Mouse (Mus musculus) cerebellum, adult 8-10 months (tissue): ENCODE measurements around the gene St3gal2.
"Not testable (repeated sequence)": the region's sequence is repeated elsewhere in the genome, so short reads cannot be mapped to it uniquely, and the experiment has no call there.

Experiments
- DNase-seq: peaks from one replicate; pipeline ENCODE4 v3.0.0; 2022

Gene St3gal2

GRCm38 (mm10) chr8:110911576-110912570 lies 7.8 kb upstream of the St3gal2 start:
- DNase-seq, result no peak

GRCm38 (mm10) chr8:110917415-110917814 lies 2.3 kb upstream of the St3gal2 start:
- no peak for DNase-seq

DNA sequence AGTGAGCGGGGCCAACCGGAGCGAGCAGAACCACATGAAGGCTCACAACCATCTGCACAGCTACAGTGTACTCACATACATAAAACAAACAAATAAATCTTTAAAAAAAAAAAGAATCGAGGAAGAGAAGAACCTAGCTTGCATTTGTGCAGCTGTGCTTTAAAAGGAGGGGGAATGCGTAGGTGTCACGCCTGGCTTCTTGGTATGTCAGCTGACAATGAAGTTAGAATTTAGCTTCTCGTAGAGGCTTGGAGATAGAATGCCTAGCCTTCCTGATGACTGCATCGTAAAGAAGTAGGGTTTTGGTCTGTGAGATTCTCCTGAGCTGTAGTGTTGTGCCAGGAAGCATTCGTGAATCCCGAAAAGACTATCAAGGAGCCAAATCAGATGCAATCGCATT lies 1.7 kb upstream of the St3gal2 start:
- no peak for DNase-seq

DNA sequence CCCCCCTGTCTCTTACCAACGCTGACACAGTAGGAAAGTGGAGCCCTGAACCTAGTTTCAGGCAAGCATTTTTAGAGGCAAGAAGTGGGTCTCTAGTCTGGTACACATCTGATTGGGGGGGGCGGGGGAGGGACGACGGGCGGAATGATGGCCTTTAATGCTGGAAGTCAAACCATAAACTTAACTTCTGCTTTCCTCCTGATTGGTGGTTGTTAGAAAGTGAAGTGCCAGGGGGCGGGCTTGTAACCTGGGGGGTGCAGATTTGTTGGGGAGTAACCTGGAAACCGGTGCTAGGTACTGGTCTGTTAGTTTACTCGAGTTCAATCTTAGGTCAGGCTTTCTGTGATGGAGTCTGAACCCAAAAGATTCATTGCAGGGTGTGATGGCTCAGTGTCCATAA lies 1.3 kb upstream of the St3gal2 start:
- DNase-seq, result no peak

- peak; percentile 70 for DNase-seq
These were observed 480 bp downstream of the St3gal2 start for GRCm38 (mm10) chr8:110920032-110920772.

DNA sequence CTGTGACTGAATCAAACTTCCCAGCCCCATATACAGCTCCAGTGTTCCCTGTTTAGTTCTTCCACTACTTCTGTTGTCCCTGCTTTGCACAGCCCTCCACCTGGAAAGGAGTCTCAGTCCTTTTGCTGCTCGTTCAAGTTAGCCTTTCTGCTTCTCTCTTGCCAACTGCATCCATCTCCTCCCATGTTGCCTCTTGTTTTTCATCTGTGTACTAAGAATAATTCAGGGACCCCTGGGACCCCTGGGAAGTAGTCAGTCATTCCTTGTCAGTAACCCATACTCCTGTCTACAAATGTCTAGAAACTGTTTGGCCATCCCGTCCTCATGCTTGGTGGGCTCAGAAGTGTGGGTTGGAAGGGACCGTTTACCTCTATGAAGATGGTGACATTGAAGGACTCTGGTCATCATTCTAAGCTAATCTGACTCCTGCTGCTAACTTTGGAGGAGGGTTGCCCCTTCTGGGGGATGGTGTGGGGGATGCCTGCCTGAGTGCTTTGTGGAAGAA lies 1.1 kb downstream of the St3gal2 start:
- DNase-seq, result peak; percentile 44

- DNase-seq, result peak; percentile 38
These were observed 1.9 kb downstream of the St3gal2 start for GRCm38 (mm10) chr8:110921492-110922230.

DNA sequence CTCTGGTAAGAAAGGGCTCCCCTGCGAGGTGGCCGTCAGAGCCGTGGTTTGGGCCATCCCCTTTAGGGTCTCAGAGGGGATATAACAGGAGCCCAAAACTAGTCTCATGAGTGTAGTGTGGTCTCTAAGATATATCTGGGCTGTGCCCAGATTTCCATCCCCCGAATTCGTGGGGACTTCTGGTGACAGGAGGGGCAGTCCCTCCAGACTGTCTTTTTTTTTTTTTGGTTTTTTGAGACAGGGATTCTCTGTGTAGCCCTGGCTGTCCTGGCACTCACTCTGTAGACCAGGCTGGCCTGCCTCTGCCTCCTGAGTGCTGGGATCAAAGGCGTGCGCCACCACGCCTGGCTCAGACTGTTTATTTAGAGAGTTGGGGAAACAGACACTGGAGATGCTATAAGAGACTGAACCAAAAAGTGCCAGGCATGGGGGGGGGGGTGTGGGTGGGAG lies 6.0 kb downstream of the St3gal2 start:
- DNase-seq, result no peak

DNA sequence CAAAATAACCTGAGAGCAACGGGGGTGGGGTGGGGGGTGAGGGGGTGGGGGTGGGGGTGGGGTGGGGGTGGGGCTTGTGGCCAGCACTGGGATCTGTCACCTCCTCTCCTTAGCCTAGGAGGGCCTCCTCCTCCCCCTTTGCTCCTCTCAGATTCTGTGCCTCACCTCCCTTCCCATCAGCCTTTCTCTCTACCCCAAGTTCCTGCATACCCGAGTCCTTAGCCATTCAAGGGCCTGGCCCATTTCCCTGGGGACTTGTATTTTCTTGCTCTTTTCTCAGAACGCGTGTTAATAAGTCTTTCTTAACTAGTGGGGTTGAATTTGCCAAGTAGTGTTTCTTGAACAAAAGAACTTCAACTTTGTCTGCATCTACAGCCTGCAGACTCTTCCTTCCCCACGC lies 7.0 kb downstream of the St3gal2 start:
- DNase-seq, result no peak

GRCm38 (mm10) chr8:110928435-110928834 lies 8.7 kb downstream of the St3gal2 start:
- no peak for DNase-seq

- no peak for DNase-seq
These were observed 9.3 kb downstream of the St3gal2 start for GRCm38 (mm10) chr8:110929066-110929465.

DNA sequence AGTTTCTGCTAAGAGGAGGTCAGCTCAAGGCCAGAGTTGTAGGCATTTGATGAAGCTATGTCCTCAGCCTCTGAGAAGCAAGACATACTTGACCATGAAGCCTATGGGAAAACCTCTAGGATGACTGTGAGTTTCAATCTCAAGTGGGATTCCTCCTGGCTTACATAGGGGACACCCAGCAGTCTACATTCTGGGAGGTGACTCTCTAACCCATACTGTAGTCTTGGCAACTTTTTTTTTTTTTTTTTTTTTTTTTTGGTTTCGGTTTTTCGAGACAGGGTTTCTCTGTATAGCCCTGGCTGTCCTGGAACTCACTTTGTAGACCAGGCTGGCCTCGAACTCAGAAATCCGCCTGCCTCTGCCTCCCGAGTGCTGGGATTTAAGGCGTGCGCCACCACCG lies 9.9 kb downstream of the St3gal2 start:
- DNase-seq, result not testable (repeated sequence)

DNA sequence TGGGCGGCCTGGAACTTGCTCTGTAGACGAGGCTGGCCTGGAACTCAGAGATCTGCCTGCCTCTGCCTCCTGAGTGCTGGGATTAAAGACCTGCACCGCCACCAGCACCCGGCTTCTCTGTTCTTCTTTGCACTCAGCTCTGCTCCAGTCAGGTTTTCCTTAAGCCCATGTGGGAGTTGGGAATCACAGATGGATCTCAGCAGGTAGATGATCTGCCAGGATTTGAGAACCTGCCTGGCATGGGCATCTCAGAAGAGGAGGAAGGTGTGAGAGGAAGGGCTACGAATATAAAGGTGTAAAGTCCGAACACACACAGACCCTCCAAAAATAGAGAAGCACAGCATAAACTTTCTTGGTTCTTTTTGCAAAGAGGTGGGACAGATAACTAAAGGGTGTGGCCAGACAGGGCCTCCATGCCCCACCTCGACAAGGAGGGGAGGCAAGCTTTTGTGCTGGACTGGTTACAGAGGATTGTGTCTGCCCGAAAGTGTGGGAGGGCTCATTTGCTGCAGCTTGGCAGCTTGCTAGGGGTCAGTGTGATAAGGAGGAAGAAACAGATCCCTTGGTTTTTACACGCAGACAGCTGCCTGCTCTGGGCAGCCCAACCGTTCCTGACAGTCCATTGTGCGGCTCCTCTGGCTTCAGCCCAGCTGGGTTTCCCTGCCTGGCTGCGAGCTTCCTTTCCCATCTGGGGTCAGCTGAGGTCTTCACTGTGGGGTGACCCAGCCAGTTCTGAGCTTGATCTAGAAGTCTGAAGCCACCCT lies 11.6 kb downstream of the St3gal2 start:
- DNase-seq, result peak; percentile 71

DNA sequence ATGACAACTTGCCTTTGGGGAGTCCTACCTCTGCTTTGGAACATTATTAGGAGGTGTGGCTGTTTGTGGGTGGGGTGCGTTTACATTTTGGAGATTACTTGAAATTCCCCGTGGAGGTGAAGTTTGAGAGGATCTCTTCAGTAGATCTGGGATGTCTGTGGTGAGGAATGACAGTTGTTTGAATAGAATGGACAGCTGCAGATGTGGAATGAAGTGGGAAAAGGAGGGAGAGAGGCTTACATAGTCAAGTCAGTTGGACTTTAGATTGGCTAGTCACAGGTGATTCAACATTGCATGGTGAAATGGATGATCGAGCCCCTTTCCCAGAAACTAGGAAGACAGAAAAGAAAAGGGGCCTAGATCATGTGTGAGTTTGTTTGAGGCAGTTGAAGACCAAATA lies 12.7 kb downstream of the St3gal2 start:
- no peak for DNase-seq

- DNase-seq, result no peak
These were observed 13.6 kb downstream of the St3gal2 start for GRCm38 (mm10) chr8:110933272-110933671.

GRCm38 (mm10) chr8:110936217-110936616 lies 16.5 kb downstream of the St3gal2 start:
- DNase-seq, result peak; percentile 63

DNA sequence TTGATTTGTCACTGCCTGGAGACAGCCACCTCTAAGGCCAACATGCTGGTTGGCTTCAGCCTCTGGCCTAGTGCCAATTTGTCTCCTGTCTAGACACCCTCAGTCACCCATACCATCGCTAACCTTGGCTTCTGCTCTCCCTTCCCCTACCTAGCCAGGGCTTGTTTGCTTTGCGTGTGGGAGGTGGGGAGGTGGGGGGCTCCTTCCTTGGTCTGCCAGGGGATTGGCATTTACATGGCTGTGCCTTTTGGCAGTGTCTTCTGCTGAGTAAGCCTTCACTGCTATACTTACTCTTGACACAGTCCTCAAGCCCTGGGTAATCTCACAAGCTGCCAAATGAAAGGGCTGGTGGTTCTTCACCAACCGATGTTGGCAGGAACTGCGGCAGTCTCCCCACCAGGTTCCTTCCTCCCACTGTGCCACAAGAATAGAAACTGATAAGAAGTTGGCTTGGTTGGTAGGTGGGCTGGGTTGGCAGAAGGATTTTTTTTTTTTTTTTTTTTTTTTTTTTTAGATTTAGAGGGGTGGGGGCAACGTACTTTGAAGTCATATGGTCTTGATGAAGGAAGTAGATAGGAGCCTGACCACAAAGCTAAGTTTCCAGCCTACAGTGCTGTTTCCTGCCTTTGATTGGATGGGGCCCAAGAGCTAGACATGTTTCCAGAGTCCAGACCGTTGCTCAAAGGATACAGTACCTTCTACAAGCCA lies 19.3 kb downstream of the St3gal2 start:
- peak; percentile 72 for DNase-seq

- DNase-seq, result peak; percentile 84
These were observed 21.1 kb downstream of the St3gal2 start for GRCm38 (mm10) chr8:110940682-110941452.

DNA sequence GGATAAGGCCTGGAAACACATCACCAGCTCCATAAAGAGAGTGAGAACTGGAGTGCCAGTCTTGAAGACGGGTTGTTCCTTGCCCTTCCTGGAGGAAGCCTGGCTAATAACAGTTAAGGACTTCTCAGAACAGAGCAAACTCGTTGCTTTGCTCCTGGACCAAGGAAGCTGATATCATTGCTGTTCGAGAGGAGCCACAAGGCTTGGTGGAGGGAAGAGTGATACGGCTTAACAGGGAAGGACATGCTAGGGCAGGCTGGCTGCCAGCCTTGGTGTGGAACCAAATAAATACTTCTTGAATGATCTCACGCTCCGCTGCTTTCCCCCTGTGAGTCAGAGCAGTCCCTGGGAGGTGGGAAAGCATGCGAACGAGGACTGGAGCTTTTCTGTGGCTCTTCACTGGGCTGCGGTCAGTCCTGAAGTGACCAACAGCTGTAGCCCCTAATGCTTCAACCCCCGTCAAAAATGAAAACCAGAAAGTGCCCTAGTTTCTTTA lies 21.8 kb downstream of the St3gal2 start:
- DNase-seq, result peak; percentile 81

GRCm38 (mm10) chr8:110944276-110944876 lies 24.7 kb downstream of the St3gal2 start:
- no peak for DNase-seq
